Mouse (Mus musculus) liver, embryonic 14.5 days (tissue): ENCODE measurements at regions not wholly inside any gene's neighbourhood (a gene's known extent, or its start where the extent isn't known, plus 50 kb on each side); places are given as distances from the start of the nearest gene placed in this dataset.

Source experiments
- CTCF ChIP-seq: IDR thresholded peaks from 2 replicates; pipeline ENCODE4 v1.5.1; 2016; ENCODE audit warnings: antibody characterized with exemption, low read depth, control low read depth
- EP300 ChIP-seq: IDR thresholded peaks from 2 replicates; pipeline ENCODE4 v1.6.1; 2016; ENCODE audit warnings: antibody characterized with exemption, low read depth

DNA sequence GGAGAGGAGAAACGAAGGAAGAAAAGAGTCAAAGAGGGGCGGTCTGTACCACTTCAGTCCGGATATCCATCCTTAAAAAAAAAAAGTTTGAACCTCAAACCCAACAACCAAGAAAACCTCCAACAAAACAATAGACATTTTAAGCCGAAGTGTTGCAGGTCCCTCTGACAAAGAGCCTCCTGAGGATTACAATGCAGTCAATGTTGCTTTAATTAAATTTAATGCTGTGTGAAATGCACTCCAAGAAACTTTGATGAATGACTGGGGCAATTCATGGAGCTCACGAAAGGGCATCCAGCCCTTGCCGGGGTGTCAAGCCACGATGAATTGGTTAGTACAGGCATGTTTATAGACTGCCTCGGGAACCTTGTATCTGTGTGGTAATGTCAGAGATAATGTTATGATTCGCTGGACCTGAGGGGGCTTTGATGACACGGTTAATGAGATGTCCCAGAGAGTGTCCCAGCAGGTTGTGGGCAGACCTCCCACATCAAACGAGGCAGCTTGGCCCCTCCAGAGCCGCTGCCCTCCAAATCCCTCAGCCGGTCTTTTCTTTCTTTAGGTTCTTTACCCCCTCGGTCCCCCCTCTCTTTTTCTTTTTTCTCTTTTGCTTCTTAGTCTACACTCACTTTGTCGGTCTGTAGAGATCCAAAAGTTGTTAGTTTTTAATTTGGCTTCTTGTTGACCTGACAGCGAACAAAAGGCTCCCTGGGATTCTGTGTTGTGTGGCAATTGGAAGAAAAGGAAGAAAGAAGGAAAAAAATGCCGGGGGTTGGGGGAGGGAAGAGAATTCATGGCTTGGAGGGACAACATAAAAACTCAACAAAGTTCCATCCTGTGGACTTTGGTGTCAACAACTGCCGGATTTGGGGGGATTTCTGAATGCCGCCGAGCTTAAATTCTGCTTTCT is 341.5 kb downstream of the Nkx6-1 start:
- TF ChIP-seq CTCF: no peak
- TF ChIP-seq EP300: no peak
